Comparison of ENCODE assay signal across 1 mouse cellular context in the genomic region with DNA sequence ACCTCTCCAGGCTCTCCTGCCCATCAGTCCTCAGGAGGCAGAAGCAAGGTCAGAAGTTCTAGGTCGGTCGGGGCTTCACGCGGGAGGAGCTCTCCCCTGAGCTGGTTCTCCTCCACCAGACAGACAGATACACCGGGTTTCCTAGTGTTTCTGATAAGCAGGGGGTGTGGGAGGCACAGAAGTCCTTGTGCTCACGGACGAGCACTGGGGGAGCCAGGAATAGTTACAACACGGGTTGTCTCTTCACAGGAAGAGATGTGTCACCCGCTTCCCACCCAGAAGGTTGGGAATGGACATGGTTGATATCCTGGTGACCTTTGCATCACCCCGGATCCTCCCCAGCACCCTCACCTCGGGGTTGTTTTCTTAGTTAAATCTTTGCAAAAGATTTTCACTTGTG.
TF ChIP-seq lines count a peak whose summit lies in the region.

No protein-coding gene starts in this region.

TF ChIP-seq in CH12.LX, 34 proteins besides CTCF, POLR2A, EP300 and RAD21:
- TF ChIP-seq ZMIZ1 (IDR thresholded peaks at IDR 0.05; ENCODE audit: low read depth, low read length) (no peak), MYC (IDR thresholded peaks at IDR 0.05; ENCODE audit: low read depth, low read length) (no peak), ZNF384 (IDR thresholded peaks at IDR 0.05; ENCODE audit: low read depth, low read length) (no peak), SIN3A (IDR thresholded peaks at IDR 0.05; ENCODE audit: low read length) (no peak), ETS1 (conservative IDR thresholded peaks at IDR 0.05; ENCODE audit: low read depth, low read length) (no peak), MAZ (IDR thresholded peaks at IDR 0.05; ENCODE audit: low read depth, low read length) (no peak), NELFE (IDR thresholded peaks at IDR 0.05; ENCODE audit: low read depth, low read length) (no peak), MAFK (IDR thresholded peaks at IDR 0.05; ENCODE audit: insufficient replicate concordance, low read length) (no peak), KAT2A (IDR thresholded peaks at IDR 0.05; ENCODE audit: insufficient replicate concordance, low read length) (no peak), JUND (conservative IDR thresholded peaks at IDR 0.05; ENCODE audit: low read depth, low read length) (no peak), SMC3 (IDR thresholded peaks at IDR 0.05; ENCODE audit: low read depth, low read length) (no peak), GABPA (IDR thresholded peaks at IDR 0.05; ENCODE audit: insufficient replicate concordance, low read depth, low read length) (no peak), ZKSCAN1 (IDR thresholded peaks at IDR 0.05; ENCODE audit: borderline replicate concordance, low read depth, low read length) (no peak), JUN (IDR thresholded peaks at IDR 0.05; ENCODE audit: insufficient read depth, low read depth, low read length) (no peak), NRF1 (IDR thresholded peaks at IDR 0.05; ENCODE audit: low read depth, low read length) (no peak), MAX (IDR thresholded peaks at IDR 0.05; ENCODE audit: low read length) (no peak), RCOR1 (conservative IDR thresholded peaks at IDR 0.05; ENCODE audit: low read depth, low read length) (no peak), CHD1 (IDR thresholded peaks at IDR 0.05; ENCODE audit: low read depth, low read length) (no peak), CHD2 (IDR thresholded peaks at IDR 0.05; ENCODE audit: low read length) (no peak), USF2 (conservative IDR thresholded peaks at IDR 0.05; ENCODE audit: low read depth, low read length) (no peak)
